Mouse (Mus musculus) bone marrow macrophage, adult 2 months (primary cell): Measurements from ENCODE around the gene Mthfd2.

Experiments used
- CTCF ChIP-seq: IDR thresholded peaks from 2 replicates; pipeline ENCODE4 v1.5.1; 2012; ENCODE audit warnings: low read depth, mild to moderate bottlenecking, low read length, moderate library complexity
- POLR2A ChIP-seq: IDR thresholded peaks from 2 replicates; pipeline ENCODE4 v1.6.1; 2012; ENCODE audit warnings: mild to moderate bottlenecking, low read depth, low read length, borderline replicate concordance

DNA sequence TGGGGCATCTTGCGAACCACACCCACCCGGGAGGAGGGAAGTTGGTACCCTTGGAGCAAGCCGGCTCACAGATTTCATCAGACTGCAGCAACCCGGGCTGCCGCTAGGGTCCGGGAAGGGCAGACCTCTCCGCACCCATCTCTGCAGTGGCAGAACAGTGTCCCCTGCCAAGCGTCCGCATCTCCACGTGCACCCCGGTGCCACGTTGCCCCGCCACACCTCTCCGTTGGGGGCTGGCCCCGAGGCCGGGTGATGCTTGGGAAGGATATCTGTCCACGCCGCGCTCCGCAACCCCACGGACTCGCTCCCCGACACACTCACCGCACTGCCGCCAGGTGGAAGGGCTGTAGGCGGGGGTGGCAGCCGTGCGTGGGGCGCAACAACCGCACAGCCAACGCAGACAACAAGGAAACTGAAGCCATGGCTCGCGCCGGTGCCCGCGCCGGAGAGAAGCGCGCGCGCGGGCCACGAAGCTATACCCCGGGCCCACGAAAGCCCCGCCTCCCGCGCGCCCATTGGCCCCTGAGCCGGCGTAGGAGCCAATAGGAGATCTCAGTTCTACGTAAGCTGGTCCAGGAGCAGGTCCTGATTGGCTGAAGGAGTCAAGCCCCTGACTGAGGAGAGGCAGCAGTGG lies 8.5 kb downstream of the Mthfd2 start:
- TF ChIP-seq POLR2A (no peak), CTCF (no peak)
